Mouse (Mus musculus): ENCODE results near the gene Slc6a6. TPM values are rescaled to one million over a fixed set of nuclear protein-coding genes. Genes with fewer than 3 reads are reported as not detected.

Slc6a6 gene
- total RNA-seq (2017): 36.7 and 47.7 TPM in 2 replicates

- ATAC-seq (replicated peaks in 1 of 2; ENCODE audit: insufficient read depth in 1 of 2, low FRiP score in 2 of 2, low TSS enrichment in 1 of 2, low read depth in 1 of 2, poor library complexity in 2 of 2, severe bottlenecking in 2 of 2): peak; percentile 14 to 40
Observed at GRCm38 (mm10) chr6:91683602-91684473, at the start of gene Slc6a6. Gene Slc6a6, plus strand, starts transcription at chr6:91684053.

DNA sequence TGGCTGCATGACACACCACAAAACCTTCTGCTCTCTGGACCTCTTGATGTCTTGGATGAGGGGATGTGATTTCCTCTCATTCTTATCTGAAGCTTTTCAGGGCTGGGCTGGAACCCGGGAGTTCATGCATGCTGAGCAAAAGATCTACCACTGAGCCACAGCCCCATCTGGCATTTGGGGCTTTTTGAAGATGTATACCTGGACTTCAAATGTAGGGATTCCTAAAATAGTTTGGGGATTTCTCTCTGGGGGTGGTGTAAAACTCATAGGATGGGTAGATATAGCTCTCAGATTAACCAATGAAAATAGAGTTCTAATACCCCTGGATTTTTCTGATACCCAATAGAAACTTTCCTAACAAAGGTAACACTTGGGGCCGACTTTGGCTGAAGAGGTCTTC lies 49.4 kb upstream of the Slc6a6 start:
- no peak for ATAC-seq (replicated peaks in 1 of 2; ENCODE audit: insufficient read depth in 1 of 2, low FRiP score in 2 of 2, low TSS enrichment in 1 of 2, low read depth in 1 of 2, poor library complexity in 2 of 2, severe bottlenecking in 2 of 2)

- no peak for ATAC-seq (replicated peaks in 1 of 2; ENCODE audit: insufficient read depth in 1 of 2, low FRiP score in 2 of 2, low TSS enrichment in 1 of 2, low read depth in 1 of 2, poor library complexity in 2 of 2, severe bottlenecking in 2 of 2)
Observed at GRCm38 (mm10) chr6:91634876-91635275, 49.0 kb upstream of the Slc6a6 start.

GRCm38 (mm10) chr6:91638204-91638995 lies 45.5 kb upstream of the Slc6a6 start:
- no peak for ATAC-seq (replicated peaks in 1 of 2; ENCODE audit: insufficient read depth in 1 of 2, low FRiP score in 2 of 2, low TSS enrichment in 1 of 2, low read depth in 1 of 2, poor library complexity in 2 of 2, severe bottlenecking in 2 of 2)

- ATAC-seq (replicated peaks in 1 of 2; ENCODE audit: insufficient read depth in 1 of 2, low FRiP score in 2 of 2, low TSS enrichment in 1 of 2, low read depth in 1 of 2, poor library complexity in 2 of 2, severe bottlenecking in 2 of 2): peak in 1 of 2 experiments; percentile 31; a peak in 1 of 4 replicates
Observed at GRCm38 (mm10) chr6:91643011-91643410, 40.8 kb upstream of the Slc6a6 start.

DNA sequence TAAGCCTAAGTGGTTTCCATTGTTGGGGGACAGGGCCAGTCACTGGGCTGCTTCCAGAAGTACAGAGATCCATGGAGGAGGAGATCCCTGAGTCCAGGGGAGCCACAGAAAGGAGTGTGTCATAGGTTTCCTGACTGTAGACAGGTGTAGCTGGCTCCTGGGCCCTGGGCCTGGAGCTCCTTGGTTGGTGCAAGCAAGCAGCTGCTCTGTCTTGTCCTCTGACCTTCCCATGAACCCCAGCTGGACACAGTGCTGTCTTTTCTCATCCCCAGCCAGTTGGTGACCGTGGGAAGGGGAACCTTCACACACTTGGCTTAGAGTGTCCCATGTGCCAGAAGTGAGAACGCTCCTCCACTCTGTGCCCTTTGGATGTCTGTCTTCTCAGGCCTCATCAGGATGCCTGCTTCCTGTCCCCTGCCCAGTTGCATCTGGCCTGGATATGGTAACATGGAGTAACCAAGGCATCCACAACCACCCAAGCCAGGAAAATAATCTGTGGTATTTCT lies 40.4 kb upstream of the Slc6a6 start:
- ATAC-seq (replicated peaks in 1 of 2; ENCODE audit: insufficient read depth in 1 of 2, low FRiP score in 2 of 2, low TSS enrichment in 1 of 2, low read depth in 1 of 2, poor library complexity in 2 of 2, severe bottlenecking in 2 of 2): no peak

GRCm38 (mm10) chr6:91646019-91646418 lies 37.8 kb upstream of the Slc6a6 start:
- ATAC-seq (replicated peaks in 1 of 2; ENCODE audit: insufficient read depth in 1 of 2, low FRiP score in 2 of 2, low TSS enrichment in 1 of 2, low read depth in 1 of 2, poor library complexity in 2 of 2, severe bottlenecking in 2 of 2): no peak

- ATAC-seq (replicated peaks in 1 of 2; ENCODE audit: insufficient read depth in 1 of 2, low FRiP score in 2 of 2, low TSS enrichment in 1 of 2, low read depth in 1 of 2, poor library complexity in 2 of 2, severe bottlenecking in 2 of 2): no peak
Observed at GRCm38 (mm10) chr6:91646822-91647221, 37.0 kb upstream of the Slc6a6 start.

- no peak; a peak in 1 of 4 replicates for ATAC-seq (replicated peaks in 1 of 2; ENCODE audit: insufficient read depth in 1 of 2, low FRiP score in 2 of 2, low TSS enrichment in 1 of 2, low read depth in 1 of 2, poor library complexity in 2 of 2, severe bottlenecking in 2 of 2)
Observed at GRCm38 (mm10) chr6:91647385-91647791, 36.5 kb upstream of the Slc6a6 start.

GRCm38 (mm10) chr6:91650255-91650654 lies 33.6 kb upstream of the Slc6a6 start:
- ATAC-seq (replicated peaks in 1 of 2; ENCODE audit: insufficient read depth in 1 of 2, low FRiP score in 2 of 2, low TSS enrichment in 1 of 2, low read depth in 1 of 2, poor library complexity in 2 of 2, severe bottlenecking in 2 of 2): no peak

DNA sequence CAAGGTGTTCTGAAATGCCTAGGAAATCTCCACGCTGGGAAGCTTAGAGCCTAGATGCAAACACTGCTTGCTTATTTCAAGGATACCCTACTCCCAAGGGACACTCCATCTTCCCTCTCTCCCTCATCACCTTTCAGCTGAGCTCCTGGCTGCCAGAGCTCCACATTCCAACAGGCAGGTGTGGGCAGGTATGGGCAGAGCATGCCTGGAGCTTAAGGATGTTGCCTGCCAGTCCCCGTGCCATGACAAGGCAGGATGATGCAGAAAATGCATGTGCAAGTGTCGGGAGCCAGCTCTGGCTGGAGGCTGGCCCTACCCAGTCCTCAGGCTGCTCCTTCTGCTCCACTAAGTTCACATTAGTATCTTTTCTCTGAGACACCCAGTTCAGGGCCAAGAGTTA lies 31.6 kb upstream of the Slc6a6 start:
- no peak for ATAC-seq (replicated peaks in 1 of 2; ENCODE audit: insufficient read depth in 1 of 2, low FRiP score in 2 of 2, low TSS enrichment in 1 of 2, low read depth in 1 of 2, poor library complexity in 2 of 2, severe bottlenecking in 2 of 2)

- ATAC-seq (replicated peaks in 1 of 2; ENCODE audit: insufficient read depth in 1 of 2, low FRiP score in 2 of 2, low TSS enrichment in 1 of 2, low read depth in 1 of 2, poor library complexity in 2 of 2, severe bottlenecking in 2 of 2): no peak
Observed at GRCm38 (mm10) chr6:91655244-91655643, 28.6 kb upstream of the Slc6a6 start.

DNA sequence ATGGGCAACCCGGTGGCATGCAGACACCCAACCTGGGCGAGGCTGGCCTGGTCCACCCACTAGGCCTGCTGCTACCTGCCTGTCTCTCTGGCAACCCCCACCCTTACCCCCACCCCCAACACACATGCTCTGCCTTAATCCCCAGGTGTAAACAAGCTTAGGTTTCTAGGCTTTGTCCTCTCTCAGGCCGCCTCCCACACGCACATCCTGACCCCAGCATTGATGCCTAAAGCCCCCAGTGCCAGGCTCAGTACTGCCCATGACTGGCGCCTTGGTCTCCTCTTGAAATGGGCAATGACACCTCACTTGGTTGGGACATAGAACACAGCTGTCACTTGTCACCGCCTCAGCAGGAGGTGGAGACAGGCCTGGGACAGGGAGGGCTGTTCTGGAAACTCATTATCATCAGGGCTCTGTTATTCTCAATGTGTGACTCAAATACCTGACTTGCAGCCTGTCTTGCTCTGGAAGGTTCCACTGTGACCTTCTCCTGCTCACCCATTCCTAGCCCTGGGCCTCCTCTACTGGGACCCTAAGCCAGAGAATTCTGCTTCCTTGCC lies 27.9 kb upstream of the Slc6a6 start:
- ATAC-seq (replicated peaks in 1 of 2; ENCODE audit: insufficient read depth in 1 of 2, low FRiP score in 2 of 2, low TSS enrichment in 1 of 2, low read depth in 1 of 2, poor library complexity in 2 of 2, severe bottlenecking in 2 of 2): no peak

DNA sequence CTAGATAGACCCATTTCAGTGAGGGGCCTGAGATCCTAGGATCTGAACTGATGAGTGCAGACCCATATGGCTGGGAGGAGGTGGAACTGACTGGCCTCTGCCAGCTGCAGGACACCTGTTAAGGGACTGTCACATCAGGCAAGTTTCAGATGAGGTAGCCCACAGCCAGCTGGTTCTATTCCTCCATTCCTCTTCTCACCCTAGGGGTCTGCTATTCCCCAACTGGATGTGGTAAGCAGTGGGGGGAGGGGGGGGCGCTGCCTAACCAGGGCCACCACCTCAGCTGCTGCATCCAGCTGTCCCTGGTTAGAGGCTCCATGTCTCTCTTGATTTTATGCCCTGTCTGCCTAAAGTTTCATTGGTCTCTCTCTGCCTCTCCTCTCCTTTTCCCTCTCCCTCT lies 25.6 kb upstream of the Slc6a6 start:
- no peak for ATAC-seq (replicated peaks in 1 of 2; ENCODE audit: insufficient read depth in 1 of 2, low FRiP score in 2 of 2, low TSS enrichment in 1 of 2, low read depth in 1 of 2, poor library complexity in 2 of 2, severe bottlenecking in 2 of 2)

GRCm38 (mm10) chr6:91659841-91660509 lies 23.9 kb upstream of the Slc6a6 start:
- peak; percentile 90 to 91 for ATAC-seq (replicated peaks in 1 of 2; ENCODE audit: insufficient read depth in 1 of 2, low FRiP score in 2 of 2, low TSS enrichment in 1 of 2, low read depth in 1 of 2, poor library complexity in 2 of 2, severe bottlenecking in 2 of 2)

DNA sequence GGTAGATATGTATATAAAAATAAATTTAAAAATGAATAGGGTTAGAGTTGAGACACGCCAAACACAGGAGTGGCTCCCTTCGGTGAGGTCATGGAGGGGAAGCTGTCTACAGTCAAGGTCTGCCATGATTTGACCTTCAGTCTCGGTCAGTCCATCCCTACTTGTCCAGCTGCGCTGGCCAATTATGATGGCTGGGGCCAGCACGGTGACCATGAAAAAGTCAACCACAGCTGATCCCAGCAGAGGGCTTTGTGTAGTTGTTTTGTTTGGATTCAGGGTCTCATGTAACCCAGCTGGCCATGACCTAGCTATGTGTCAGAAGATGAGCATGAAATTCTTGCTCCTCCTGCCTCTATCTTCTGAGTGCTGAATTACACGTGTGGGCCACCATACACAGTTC lies 21.6 kb upstream of the Slc6a6 start:
- no peak for ATAC-seq (replicated peaks in 1 of 2; ENCODE audit: insufficient read depth in 1 of 2, low FRiP score in 2 of 2, low TSS enrichment in 1 of 2, low read depth in 1 of 2, poor library complexity in 2 of 2, severe bottlenecking in 2 of 2)

DNA sequence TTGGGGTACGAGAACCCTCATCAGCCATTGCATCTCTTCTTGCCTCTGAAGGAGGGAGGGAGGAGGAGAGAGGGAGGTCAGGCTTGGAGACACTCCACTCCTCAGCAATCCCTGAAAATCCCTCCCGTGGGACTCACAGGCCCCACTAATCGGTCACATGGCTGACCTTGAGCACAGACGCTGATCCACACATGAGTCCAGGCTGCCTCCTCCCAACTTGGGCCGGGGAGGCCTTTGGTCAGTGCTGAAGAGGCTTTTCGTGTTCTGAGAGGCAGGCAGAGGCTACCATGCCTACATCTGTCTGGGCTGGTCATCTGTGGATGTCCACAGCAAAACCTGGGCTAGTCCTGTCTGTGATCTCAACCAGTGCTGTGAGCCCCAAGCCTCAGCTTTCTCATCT lies 20.2 kb upstream of the Slc6a6 start:
- ATAC-seq (replicated peaks in 1 of 2; ENCODE audit: insufficient read depth in 1 of 2, low FRiP score in 2 of 2, low TSS enrichment in 1 of 2, low read depth in 1 of 2, poor library complexity in 2 of 2, severe bottlenecking in 2 of 2): no peak

All from hematopoietic stem cell, adult 5-6 weeks (primary cell).